Mouse (Mus musculus): Measurements from ENCODE around the gene Ugt1a1. TPM values are rescaled to one million over a fixed set of nuclear protein-coding genes. Genes with fewer than 3 reads are reported as not detected.
A peak's percentile ranks its signal among the peaks of the same experiment; 100 is the strongest.
"Not testable (repeated sequence)": the region's sequence is repeated elsewhere in the genome, so short reads cannot be mapped to it uniquely, and the experiment has no call there.

The Ugt1a1 gene
- under 1 TPM in 1 of 2 experiments, not detected in 1; 0.13 TPM for total RNA-seq (2021)
- long read RNA-seq, experiment 1 = 0 reads
- long read RNA-seq, experiment 2 = 0 reads

- DNase-seq = no peak
Observed at GRCm38 (mm10) chr1:88211812-88212211, at the start of gene Ugt1a1. Ugt1a1 (plus strand) TSS chr1:88211959.

- DNase-seq = no peak
Observed at GRCm38 (mm10) chr1:88165711-88166110, 46.0 kb upstream of the Ugt1a1 start, which contains the start of gene Ugt1a5. Ugt1a5 (plus strand) TSS chr1:88166012.

GRCm38 (mm10) chr1:88172190-88172589, 39.6 kb upstream of the Ugt1a1 start:
- DNase-seq = not testable (repeated sequence)

- no peak for DNase-seq
Observed at GRCm38 (mm10) chr1:88179657-88180056, 32.1 kb upstream of the Ugt1a1 start.

- no peak for DNase-seq
Observed at GRCm38 (mm10) chr1:88186325-88186935, 25.3 kb upstream of the Ugt1a1 start.

GRCm38 (mm10) chr1:88192136-88192535, 19.6 kb upstream of the Ugt1a1 start:
- DNase-seq = no peak

GRCm38 (mm10) chr1:88195687-88196086, 16.1 kb upstream of the Ugt1a1 start:
- no peak for DNase-seq

GRCm38 (mm10) chr1:88197443-88197842, 14.3 kb upstream of the Ugt1a1 start:
- DNase-seq = no peak

GRCm38 (mm10) chr1:88199996-88200395, 11.8 kb upstream of the Ugt1a1 start:
- DNase-seq = no peak

- DNase-seq = no peak
Observed at GRCm38 (mm10) chr1:88200456-88200855, 11.3 kb upstream of the Ugt1a1 start, which contains the start of gene Ugt1a2. Ugt1a2 (plus strand) TSS chr1:88200601.

GRCm38 (mm10) chr1:88205294-88205922, 6.4 kb upstream of the Ugt1a1 start, which contains the start of gene Dnajb3:
Dnajb3 (minus strand) TSS chr1:88205782.
- DNase-seq = peak; percentile 71

- no peak for DNase-seq
Observed at GRCm38 (mm10) chr1:88206843-88207479, 4.8 kb upstream of the Ugt1a1 start.

GRCm38 (mm10) chr1:88212341-88213045, 734 bp downstream of the Ugt1a1 start:
- DNase-seq = no peak

- DNase-seq = no peak
Observed at GRCm38 (mm10) chr1:88213061-88213460, 1.3 kb downstream of the Ugt1a1 start.

GRCm38 (mm10) chr1:88213766-88214461, 2.2 kb downstream of the Ugt1a1 start:
- DNase-seq = peak; percentile 9

- DNase-seq = no peak
Observed at GRCm38 (mm10) chr1:88214462-88214952, 2.7 kb downstream of the Ugt1a1 start.

- peak; percentile 7 for DNase-seq
Observed at GRCm38 (mm10) chr1:88215466-88216380, 4.0 kb downstream of the Ugt1a1 start.

- DNase-seq = peak; percentile 4
Observed at GRCm38 (mm10) chr1:88216551-88216950, 4.8 kb downstream of the Ugt1a1 start.

GRCm38 (mm10) chr1:88217144-88217543, 5.4 kb downstream of the Ugt1a1 start:
- no peak for DNase-seq

GRCm38 (mm10) chr1:88217576-88217975, 5.8 kb downstream of the Ugt1a1 start:
- peak; percentile 4 for DNase-seq

Measured in gastrocnemius, postnatal 25 days (tissue).